Mouse (Mus musculus) c-Kit-positive CD71-negative TER-119-negative erythroid progenitor cells, embryonic 14.5 days (primary cell): ENCODE data around the gene Dimt1.
A peak's percentile ranks its signal among the peaks of the same experiment; 100 is the strongest.
"Not testable (repeated sequence)": the region's sequence is repeated elsewhere in the genome, so short reads cannot be mapped to it uniquely, and the experiment has no call there.

Experiments used
- DNase-seq: peaks from one replicate; pipeline ENCODE4 v3.0.0-alpha.2; 2013; ENCODE audit warnings: low read depth

The Dimt1 gene

GRCm38 (mm10) chr13:106946594-106947540 is at the start of gene Dimt1:
Gene Dimt1, plus strand, starts transcription at chr13:106947127.
- peak; percentile 83 for DNase-seq

- DNase-seq: no peak
These were observed 42.3 kb upstream of the Dimt1 start for GRCm38 (mm10) chr13:106904637-106905036.

GRCm38 (mm10) chr13:106905154-106905553 is 41.8 kb upstream of the Dimt1 start:
- not testable (repeated sequence) for DNase-seq

- DNase-seq: no peak
These were observed 39.7 kb upstream of the Dimt1 start for GRCm38 (mm10) chr13:106907273-106907672.

- DNase-seq: no peak
These were observed 36.8 kb upstream of the Dimt1 start for GRCm38 (mm10) chr13:106910096-106910495.

GRCm38 (mm10) chr13:106913125-106913736 is 33.7 kb upstream of the Dimt1 start:
- no peak for DNase-seq

GRCm38 (mm10) chr13:106918322-106919050 is 28.4 kb upstream of the Dimt1 start:
- no peak for DNase-seq

GRCm38 (mm10) chr13:106925921-106926320 is 21.0 kb upstream of the Dimt1 start:
- not testable (repeated sequence) for DNase-seq

- DNase-seq: no peak
These were observed 18.6 kb upstream of the Dimt1 start for GRCm38 (mm10) chr13:106928296-106928695.

GRCm38 (mm10) chr13:106929201-106929600 is 17.7 kb upstream of the Dimt1 start:
- no peak for DNase-seq

- DNase-seq: no peak
These were observed 11.1 kb upstream of the Dimt1 start for GRCm38 (mm10) chr13:106935871-106936255.

- DNase-seq: peak; percentile 94
These were observed 10.4 kb upstream of the Dimt1 start, which contains the start of gene Ipo11 for GRCm38 (mm10) chr13:106936256-106937137. Gene Ipo11, minus strand, starts transcription at chr13:106936958.

- no peak for DNase-seq
These were observed 9.8 kb upstream of the Dimt1 start for GRCm38 (mm10) chr13:106937138-106937472.

- DNase-seq: no peak
These were observed 5.5 kb upstream of the Dimt1 start for GRCm38 (mm10) chr13:106941211-106941976.

GRCm38 (mm10) chr13:106942721-106943120 is 4.2 kb upstream of the Dimt1 start:
- no peak for DNase-seq

- no peak for DNase-seq
These were observed 1.4 kb upstream of the Dimt1 start for GRCm38 (mm10) chr13:106945518-106945917.

- no peak for DNase-seq
These were observed 656 bp downstream of the Dimt1 start for GRCm38 (mm10) chr13:106947583-106947982.

- no peak for DNase-seq
These were observed 8.0 kb downstream of the Dimt1 start for GRCm38 (mm10) chr13:106954880-106955279.

- no peak for DNase-seq
These were observed 10.6 kb downstream of the Dimt1 start for GRCm38 (mm10) chr13:106957554-106957953.

- no peak for DNase-seq
These were observed 11.4 kb downstream of the Dimt1 start for GRCm38 (mm10) chr13:106958286-106958685.

GRCm38 (mm10) chr13:106960557-106960956 is 13.6 kb downstream of the Dimt1 start:
- DNase-seq: no peak
